Mouse (Mus musculus) cerebellum, adult 9-11 months (tissue): ENCODE data around the gene Galnt17.

Source experiments
- DNase-seq: peaks from one replicate; pipeline ENCODE4 v3.0.0; 2022

The Galnt17 gene

GRCm38 (mm10) chr5:131241689-131242088, 66.6 kb downstream of the Galnt17 start:
- no peak for DNase-seq

- DNase-seq: no peak
Measured at GRCm38 (mm10) chr5:131239813-131240212, 68.5 kb downstream of the Galnt17 start.

GRCm38 (mm10) chr5:131236906-131237305, 71.4 kb downstream of the Galnt17 start:
- no peak for DNase-seq

DNA sequence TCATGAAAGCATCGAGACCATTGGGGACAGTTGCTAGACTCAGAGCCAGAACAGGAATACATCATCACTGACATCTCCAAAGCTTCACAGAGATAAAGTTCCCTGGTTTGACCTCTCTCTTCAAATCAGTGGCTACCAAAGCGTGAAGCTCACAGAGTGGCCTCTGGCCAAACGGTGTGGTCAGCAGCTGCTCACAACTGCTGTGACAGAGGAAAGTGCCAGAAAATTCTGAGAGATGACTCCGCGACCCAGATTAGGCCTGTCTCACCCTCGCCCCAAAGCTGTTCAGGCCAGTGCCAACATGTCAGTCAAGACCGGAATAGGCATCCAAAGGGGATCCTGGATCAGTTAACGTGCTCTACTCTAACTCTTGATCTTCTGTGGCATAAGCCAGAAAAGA, 74.5 kb downstream of the Galnt17 start:
- no peak for DNase-seq

- DNase-seq: peak; percentile 74
Measured at GRCm38 (mm10) chr5:131231060-131231459, 77.2 kb downstream of the Galnt17 start.

- DNase-seq: no peak
Measured at GRCm38 (mm10) chr5:131229744-131230143, 78.6 kb downstream of the Galnt17 start.

GRCm38 (mm10) chr5:131223416-131223815, 84.9 kb downstream of the Galnt17 start:
- no peak for DNase-seq

DNA sequence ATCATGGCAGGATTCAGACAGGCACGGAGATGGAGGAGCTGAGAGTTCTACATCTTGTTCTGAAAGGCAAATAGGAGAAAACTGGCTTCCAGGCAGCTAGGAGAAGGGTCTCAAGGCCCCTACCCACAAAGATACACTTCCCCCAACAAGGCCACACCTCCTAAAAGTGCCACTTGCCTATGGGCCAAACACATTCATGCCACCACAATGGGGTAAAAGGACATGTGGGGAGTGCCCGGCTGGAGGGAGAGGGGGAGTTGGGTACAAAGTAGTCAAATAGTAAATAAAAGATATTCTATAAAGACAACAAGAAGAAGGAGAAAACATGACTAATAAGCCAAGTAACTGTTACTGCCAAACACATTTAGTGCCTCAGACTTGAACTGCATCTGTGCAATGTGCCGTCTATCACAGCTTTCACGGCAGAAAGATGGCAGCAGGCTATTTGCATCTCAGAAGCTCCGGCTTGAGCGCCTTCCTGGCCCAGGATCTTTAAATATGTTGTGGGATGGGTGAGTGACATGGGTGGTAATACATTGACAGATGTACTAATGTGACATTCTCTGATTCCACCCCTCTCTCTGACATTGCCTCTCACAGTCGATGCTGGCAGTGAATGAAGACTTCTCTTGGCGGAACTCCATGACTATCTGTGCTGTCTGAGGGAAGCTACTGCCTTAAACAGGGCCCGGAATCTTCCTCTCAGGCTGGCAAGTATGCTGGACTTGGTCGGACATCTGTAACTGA, 85.6 kb downstream of the Galnt17 start:
- peak; percentile 51 for DNase-seq

DNA sequence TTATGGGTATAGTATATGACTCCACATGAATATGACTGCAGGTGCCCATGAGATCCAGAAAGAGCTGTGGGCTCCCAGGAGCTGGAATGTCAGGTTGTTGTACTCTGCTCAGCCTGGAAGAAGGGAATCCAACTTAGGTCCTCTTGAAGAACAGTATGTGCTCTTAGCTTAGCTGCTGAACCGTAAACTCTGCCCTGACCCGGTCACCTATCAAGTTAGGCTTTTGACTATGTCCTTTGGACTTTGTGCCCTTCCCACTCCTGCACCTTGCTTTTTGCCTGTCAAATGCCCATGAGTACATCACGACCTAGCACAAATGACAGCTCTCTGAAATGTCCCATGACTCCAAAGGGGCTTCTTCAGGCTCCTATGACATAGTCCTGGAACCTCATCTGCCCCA, 90.1 kb downstream of the Galnt17 start:
- no peak for DNase-seq

DNA sequence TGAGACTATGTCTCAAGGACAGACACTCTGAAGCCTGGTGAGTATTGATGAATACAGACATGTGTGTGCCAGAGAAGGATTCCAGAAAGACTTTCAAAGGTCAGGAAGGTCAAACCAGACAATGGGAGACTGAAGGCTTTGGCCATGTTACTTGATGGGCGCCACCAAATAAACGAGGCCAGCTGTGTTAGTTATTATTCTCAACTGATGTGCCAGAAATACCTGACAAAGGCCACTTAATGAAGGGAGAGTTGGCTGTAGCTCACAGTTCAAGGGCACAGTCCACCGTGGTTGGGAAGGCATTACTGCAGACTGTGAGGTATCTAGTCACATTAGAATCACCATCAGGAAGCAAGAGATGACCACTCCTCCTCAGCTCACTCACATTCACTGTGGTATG, 96.7 kb downstream of the Galnt17 start:
- DNase-seq: no peak

- peak; percentile 45 for DNase-seq
Measured at GRCm38 (mm10) chr5:131201146-131201545, 107.2 kb downstream of the Galnt17 start.

- DNase-seq: no peak
Measured at GRCm38 (mm10) chr5:131192311-131192710, 116.0 kb downstream of the Galnt17 start.

DNA sequence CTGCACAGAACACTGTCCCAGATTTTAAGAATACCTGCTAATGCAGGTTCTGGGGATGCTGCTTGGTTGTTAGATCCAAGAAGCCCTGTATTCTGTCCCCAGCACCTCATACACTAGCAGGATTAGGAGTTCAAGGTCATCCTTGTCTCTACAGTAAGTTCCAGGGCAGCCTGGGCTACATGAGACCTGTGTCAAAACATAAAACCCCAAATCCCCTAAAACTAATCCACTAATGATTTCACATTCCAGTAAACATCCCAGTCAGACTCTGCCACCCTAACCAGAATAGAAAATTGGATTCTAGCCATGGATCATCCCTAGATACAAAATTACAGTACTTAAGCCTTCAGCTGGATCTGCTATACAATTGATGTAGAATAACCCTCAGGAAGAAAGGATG, 123.7 kb downstream of the Galnt17 start:
- DNase-seq: no peak

DNA sequence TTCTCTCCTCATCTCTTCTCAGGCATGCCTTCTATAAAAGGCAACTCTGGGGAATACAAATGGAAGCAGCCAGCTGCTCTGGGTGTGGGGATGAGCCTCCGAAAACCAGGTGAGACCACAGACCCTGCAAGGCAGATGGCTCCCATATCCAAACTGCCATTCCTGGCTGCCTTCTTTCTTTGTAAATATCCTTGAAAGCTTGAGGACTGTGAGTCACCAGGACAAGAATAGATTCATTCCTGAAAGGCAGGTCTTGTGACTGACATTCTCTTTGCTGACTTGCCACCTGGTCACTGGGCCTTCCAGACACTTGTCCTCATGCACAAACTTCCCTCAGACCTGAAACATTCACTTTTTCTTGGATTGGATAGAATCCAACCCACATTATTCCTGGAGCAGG, 127.1 kb downstream of the Galnt17 start:
- no peak for DNase-seq

DNA sequence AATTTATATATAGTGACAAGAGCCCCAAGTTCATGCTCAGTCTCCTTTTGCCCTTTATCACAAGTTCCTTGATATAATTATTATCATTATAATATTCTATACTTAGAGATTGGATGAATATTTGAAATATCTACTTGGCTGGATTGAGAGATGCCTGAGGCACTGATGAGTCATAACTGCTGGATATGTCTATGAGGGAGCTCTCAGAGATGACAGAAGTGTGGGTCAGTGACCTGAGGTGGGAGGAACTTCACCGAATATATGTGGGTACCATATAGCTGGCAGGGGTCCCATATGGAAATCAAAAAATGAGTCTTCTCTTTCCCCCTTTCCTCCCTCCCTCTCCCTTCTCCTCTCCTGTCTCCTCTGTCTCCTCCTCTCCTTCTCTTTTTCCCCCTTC, 127.5 kb downstream of the Galnt17 start:
- no peak for DNase-seq

DNA sequence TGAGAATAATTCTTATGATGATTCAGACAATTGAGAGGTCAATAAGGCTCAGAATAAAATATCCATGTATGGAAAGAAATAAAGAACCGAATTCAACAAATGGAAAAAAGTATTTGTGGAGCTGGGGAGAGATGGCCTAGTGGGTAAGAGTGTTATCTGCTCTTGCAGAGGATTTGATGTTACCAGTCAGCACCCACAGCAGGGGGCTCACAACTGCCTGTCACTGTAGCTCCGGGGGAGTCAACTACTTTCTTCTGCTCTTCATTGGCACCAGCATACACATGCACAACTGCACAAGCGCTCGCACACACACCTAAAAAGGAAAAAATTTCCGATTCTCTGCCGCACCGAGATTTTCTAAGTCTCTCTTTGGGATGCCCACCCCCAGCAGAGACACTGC, 130.4 kb downstream of the Galnt17 start:
- DNase-seq: no peak

GRCm38 (mm10) chr5:131177168-131177567, 131.1 kb downstream of the Galnt17 start:
- no peak for DNase-seq

DNA sequence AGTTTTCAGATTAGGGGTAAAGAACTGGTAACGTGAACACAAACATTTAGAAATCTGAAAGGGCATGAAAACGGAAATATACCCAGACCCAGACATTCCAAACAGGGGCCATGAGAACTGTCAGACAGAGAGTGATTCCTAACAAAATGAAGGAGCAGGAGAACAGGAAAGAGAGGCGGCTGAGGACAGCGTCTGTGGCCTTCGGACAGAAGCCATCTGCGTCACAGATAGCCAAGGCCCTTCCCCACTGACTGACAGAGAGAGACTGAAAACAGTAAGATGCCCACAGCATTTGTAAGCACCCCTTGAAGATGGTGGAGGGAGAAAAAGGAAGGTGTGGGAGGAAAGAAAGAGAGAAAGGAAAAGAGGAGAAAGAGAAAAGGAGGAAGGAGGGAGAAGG, 139.1 kb downstream of the Galnt17 start:
- DNase-seq: no peak

- peak; percentile 74 for DNase-seq
Measured at GRCm38 (mm10) chr5:131167366-131167765, 140.9 kb downstream of the Galnt17 start.

DNA sequence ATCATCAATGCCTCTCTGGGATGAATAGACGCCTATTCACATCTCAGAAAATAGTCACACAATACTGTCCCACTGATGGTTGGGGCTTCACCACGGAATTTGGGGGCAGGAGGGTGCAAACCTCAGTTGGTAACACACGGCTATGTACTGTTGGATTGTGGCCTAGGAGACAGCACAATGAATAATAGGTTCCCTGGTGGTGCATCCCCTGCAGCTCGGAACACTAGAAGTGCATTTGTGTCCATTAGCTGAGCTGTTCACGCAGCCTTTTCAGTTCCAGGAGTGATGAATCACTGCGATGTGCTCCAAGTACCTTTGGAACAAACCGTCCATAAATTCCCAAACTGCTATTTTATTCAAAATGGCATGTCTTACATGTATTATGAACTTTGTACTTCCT, 142.6 kb downstream of the Galnt17 start:
- no peak for DNase-seq

- DNase-seq: no peak
Measured at GRCm38 (mm10) chr5:131157866-131158265, 150.4 kb downstream of the Galnt17 start.

DNA sequence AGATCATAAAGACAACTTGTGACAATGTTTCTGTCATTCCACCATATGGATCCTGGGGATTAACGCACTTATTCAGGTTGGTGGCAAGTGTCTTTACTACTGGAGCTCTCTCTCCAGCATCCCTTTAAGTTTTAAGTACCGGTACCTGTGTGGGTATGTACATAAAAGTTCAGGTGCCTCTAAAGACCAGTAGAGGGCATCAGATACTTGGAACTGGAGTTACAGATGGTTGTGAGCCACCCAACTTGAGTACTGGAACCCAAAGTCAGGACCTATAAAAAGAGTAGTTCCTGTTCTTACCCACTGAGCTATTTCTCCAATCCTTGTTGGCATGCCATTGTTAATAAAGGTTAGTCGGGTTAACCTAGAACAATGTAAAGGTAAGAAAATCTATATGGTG, 152.0 kb downstream of the Galnt17 start:
- DNase-seq: no peak

DNA sequence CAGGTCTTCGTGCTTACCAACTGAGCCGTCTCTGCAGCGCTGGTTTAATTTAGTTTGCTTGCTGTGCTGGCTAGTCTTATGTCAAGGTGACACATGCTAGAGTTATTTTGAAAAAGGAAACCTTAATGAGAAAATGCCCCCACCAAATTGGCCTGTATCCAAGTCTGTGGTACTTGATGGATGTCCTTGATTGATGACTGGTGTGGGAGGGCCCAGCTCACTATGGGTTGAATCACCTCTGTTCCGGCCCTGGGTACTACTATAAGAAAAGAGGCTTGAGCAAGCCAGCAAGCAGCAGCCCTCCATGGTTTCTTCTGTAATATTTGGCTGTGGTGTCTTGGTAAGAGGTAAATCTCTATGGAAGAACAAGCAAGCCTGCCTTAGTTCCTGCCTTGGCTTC, 165.7 kb downstream of the Galnt17 start:
- no peak for DNase-seq

- no peak for DNase-seq
Measured at GRCm38 (mm10) chr5:131134809-131135208, 173.5 kb downstream of the Galnt17 start.

- DNase-seq: peak; percentile 32
Measured at GRCm38 (mm10) chr5:131120296-131120840, 187.9 kb downstream of the Galnt17 start.
